Mouse (Mus musculus): Measurements from ENCODE around the gene Far1. TPM values are rescaled to one million over a fixed set of nuclear protein-coding genes. Genes with fewer than 3 reads are reported as not detected.

Far1 gene
- total RNA-seq, 4 experiments from 2014 or later, result 107 to 116 (median 111) TPM

GRCm38 (mm10) chr7:113571121-113571520 lies 57.5 kb downstream of the Far1 start:
- no peak for DNase-seq (ENCODE audit: low spot score in 2 of 2)

- no peak for DNase-seq (ENCODE audit: low spot score in 2 of 2)
Measured at GRCm38 (mm10) chr7:113572741-113573140, 59.1 kb downstream of the Far1 start.

- DNase-seq (ENCODE audit: low spot score in 2 of 2), result no peak
Measured at GRCm38 (mm10) chr7:113582111-113582510, 68.5 kb downstream of the Far1 start.

GRCm38 (mm10) chr7:113589211-113589610 lies 75.6 kb downstream of the Far1 start:
- DNase-seq (ENCODE audit: low spot score in 2 of 2), result no peak

- DNase-seq (ENCODE audit: low spot score in 2 of 2), result no peak
Measured at GRCm38 (mm10) chr7:113590330-113590729, 76.7 kb downstream of the Far1 start.

GRCm38 (mm10) chr7:113591084-113591483 lies 77.5 kb downstream of the Far1 start:
- no peak for DNase-seq (ENCODE audit: low spot score in 2 of 2)

GRCm38 (mm10) chr7:113591557-113592354 lies 78.1 kb downstream of the Far1 start:
- DNase-seq (ENCODE audit: low spot score in 2 of 2), result no peak

GRCm38 (mm10) chr7:113592696-113593095 lies 79.1 kb downstream of the Far1 start:
- DNase-seq (ENCODE audit: low spot score in 2 of 2), result no peak

GRCm38 (mm10) chr7:113594363-113594762 lies 80.7 kb downstream of the Far1 start:
- DNase-seq (ENCODE audit: low spot score in 2 of 2), result peak in 1 of 2 experiments; percentile 16

- no peak for DNase-seq (ENCODE audit: low spot score in 2 of 2)
Measured at GRCm38 (mm10) chr7:113597231-113597630, 83.6 kb downstream of the Far1 start.

- no peak for DNase-seq (ENCODE audit: low spot score in 2 of 2)
Measured at GRCm38 (mm10) chr7:113601803-113602202, 88.2 kb downstream of the Far1 start.

GRCm38 (mm10) chr7:113607928-113608327 lies 94.3 kb downstream of the Far1 start:
- DNase-seq (ENCODE audit: low spot score in 2 of 2), result peak; percentile 28 to 77

- DNase-seq (ENCODE audit: low spot score in 2 of 2), result peak; percentile 30 to 54
Measured at GRCm38 (mm10) chr7:113609027-113609705, 95.5 kb downstream of the Far1 start.

GRCm38 (mm10) chr7:113612628-113613027 lies 99.0 kb downstream of the Far1 start:
- no peak for DNase-seq (ENCODE audit: low spot score in 2 of 2)

- DNase-seq (ENCODE audit: low spot score in 2 of 2), result no peak
Measured at GRCm38 (mm10) chr7:113614198-113614927, 100.7 kb downstream of the Far1 start.

GRCm38 (mm10) chr7:113619166-113619565 lies 105.5 kb downstream of the Far1 start:
- no peak for DNase-seq (ENCODE audit: low spot score in 2 of 2)

- peak; percentile 25 to 52 for DNase-seq (ENCODE audit: low spot score in 2 of 2)
Measured at GRCm38 (mm10) chr7:113619768-113620167, 106.1 kb downstream of the Far1 start.

Other genes starting within 250 kb of the Far1 start
- 10 to 100 TPM; 76.5 to 85.2 (median 80.8) TPM for gene Btbd10, start 144.4 kb upstream of the Far1 start, total RNA-seq (2022)
- gene Pth, start 125.3 kb upstream of the Far1 start, total RNA-seq (2022), result not detected

Data from left cerebral cortex, adult 8-10 months (tissue).